Mouse (Mus musculus): Measurements from ENCODE around the gene Specc1l. TPM values are rescaled to one million over a fixed set of nuclear protein-coding genes. Genes with fewer than 3 reads are reported as not detected.

Specc1l gene
- polyA plus RNA-seq (2015; fragmentation: Nextera tagmentation; extraction: Ambion mirVana) = 45.2 and 47.3 TPM in 2 replicates

DNA sequence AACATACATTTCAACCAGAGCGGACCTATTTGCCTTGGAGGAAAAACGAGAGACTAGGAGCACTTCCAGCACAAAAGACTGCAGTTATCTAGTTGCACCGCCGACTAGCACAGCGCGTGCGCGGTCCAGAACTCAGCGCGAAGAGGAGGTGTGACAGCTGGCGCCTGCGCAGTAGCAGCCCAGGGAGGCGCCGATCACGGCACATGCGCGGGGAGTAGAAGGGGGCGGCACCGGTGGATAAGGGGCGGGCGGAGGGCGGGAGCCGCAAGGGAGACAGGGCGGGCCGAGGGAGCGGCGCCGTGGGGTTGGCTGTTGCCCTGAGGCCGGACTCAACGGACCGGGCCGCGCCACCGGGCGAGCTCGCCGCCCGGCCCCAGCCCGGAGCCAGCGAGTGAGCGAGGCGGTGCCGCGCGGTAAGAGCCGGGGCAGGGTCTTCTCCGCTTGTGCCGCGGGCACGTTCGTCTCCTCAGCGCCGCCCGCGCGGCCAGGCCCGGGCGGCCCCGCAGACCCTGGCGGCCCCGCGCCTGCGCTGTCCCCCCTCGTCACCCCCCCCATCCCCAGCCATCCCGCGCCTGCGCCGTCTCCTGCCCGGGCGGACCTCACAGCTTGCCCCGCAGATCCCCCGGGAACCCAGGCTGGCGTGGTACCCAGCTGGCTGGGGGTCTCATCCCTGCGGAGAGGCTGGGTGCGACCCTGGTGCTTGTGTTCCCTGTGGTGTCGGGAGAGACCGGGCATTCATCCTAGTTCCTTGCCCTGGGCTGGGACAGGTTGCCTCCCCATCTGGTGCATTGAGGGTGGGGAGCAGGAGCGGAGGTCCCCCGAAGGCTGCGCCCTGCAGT, at the start of gene Specc1l:
TSS of gene Specc1l (plus strand) at position 267 of the 839 bp plus-strand sequence.
- H3K4me2 ChIP-seq = peak within 1 kb of the TSS; percentile 72
- peaks cover 8% of the 10 kb centered on the region for H3K4me1 ChIP-seq
- ATAC-seq (ENCODE audit: borderline replicate concordance, extremely low read depth, low FRiP score, low TSS enrichment) = peak; percentile 100
- H3K36me3 ChIP-seq = no peaks in the 10 kb centered on the region
- H3K27me3 ChIP-seq = no peaks in the 10 kb centered on the region
- WGBS = under 1% methylated on average over 68 of the region's 80 CpGs
- H3K27ac ChIP-seq = peak within 1 kb of the TSS; percentile 99
- peak within 1 kb of the TSS; percentile 94 for H3K9ac ChIP-seq
- peak within 1 kb of the TSS; percentile 93 for H3K4me3 ChIP-seq
- no peaks in the 10 kb centered on the region for H3K9me3 ChIP-seq

DNA sequence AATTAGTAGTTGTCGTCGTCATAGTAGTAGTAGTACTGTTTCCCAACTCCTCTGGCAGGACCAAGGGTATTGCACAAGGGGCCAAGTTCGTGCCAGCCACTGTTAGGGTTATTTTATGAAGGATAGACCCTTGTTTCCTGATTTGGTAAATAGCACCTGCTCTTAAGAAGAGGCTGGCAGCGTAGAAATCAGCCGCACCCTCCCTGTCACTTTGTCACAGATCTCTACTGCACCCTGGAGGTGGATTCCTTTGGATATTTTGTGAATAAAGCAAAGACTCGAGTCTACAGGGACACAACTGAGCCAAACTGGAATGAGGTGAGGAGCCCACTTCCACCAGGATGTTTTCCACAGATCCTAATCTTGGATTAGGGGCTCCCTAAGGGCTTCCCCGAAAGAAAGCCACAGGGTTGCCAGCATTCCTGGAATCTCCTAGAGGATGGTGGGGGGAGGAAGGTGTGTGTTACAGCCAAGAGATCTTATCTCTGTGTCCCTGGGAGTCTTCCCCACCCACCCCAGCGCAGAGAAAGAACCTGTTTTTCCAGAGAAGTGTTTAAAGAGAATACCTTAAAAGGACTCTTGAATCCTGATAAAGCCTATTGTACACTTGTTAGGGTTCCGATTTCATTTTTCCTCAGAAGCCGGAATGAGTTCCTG, 45.9 kb upstream of the Specc1l start:
- Histone ChIP-seq H3K9me3 (no peaks in the 10 kb centered on the region), H3K27me3 (no peaks in the 10 kb centered on the region), H3K4me3 (no peak overlapping the region), H3K27ac (no peak overlapping the region), H3K4me2 (no peak overlapping the region), H3K4me1 (0 out of 2 replicates have a peak, but pooled peaks cover 3% of the 10 kb centered on the region), H3K9ac (no peak overlapping the region), H3K36me3 (peaks cover 64% of the 10 kb centered on the region)
- ATAC-seq (ENCODE audit: borderline replicate concordance, extremely low read depth, low FRiP score, low TSS enrichment) = no peak
- WGBS = 60% methylated on average over 10 of the region's 10 CpGs

DNA sequence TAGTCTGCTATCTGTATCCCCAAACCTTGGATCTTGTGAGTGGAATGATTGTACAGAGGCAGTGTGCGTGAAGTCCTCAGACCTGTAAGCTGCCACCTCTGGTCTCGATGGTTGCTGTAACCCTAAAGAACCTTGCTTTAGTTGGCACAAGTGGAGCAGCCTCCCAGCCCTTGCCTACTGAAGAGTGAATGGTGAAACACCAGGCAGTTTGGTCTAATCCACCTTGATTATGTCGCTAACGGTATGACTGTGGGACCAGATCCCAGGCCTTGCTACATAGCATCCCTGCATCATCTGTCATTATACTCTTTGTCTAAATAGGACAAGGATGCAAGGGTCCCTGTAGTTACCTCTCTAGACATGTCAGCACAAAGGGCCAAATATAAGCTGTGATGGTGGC, 45.3 kb upstream of the Specc1l start:
- Histone ChIP-seq H3K9ac (no peak overlapping the region), H3K4me2 (no peak overlapping the region), H3K36me3 (peaks cover 65% of the 10 kb centered on the region), H3K4me1 (0 out of 2 replicates have a peak, but pooled peaks cover 3% of the 10 kb centered on the region), H3K27ac (no peak overlapping the region), H3K27me3 (no peaks in the 10 kb centered on the region), H3K9me3 (no peaks in the 10 kb centered on the region), H3K4me3 (no peak overlapping the region)
- 89% methylated on average over 4 of the region's 4 CpGs for WGBS
- no peak for ATAC-seq (ENCODE audit: borderline replicate concordance, extremely low read depth, low FRiP score, low TSS enrichment)

DNA sequence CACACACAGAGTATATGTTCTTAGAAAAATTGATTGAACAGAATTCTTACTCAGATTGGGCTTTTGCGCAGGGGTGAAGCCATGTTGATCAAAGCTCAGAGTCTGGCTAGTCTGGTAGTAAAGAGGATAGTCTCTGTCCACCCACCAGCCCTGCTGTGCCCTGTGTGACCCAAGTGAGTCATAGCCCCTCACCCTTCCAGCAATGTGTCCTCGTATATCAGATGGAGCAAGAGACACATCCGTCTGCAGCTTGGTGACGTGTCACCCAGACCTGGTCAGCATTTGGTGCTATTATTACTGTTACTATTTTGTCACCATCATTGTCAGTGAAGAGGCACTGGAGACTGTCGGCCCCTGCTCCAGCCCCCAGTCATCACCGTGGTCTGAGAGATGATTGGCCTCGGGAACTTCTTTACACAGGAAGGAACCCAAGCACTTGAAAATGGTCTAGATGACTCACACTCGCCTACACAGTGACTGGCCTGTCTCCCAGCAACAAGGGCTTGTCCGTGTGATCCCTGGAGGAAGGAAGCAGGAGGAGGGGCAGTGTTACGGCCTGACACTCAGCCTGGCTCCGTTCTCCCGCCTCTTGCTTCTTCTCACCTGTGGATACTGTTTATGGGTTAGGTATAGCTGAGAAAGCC, 41.5 kb upstream of the Specc1l start:
- Histone ChIP-seq H3K9ac (no peak overlapping the region), H3K4me3 (no peak overlapping the region), H3K9me3 (no peaks in the 10 kb centered on the region), H3K4me2 (no peak overlapping the region), H3K36me3 (peaks cover 33% of the 10 kb centered on the region), H3K27me3 (no peaks in the 10 kb centered on the region), H3K27ac (0 out of 2 replicates have a peak overlapping the region, but pooled peaks have one; percentile 16), H3K4me1 (peaks cover 22% of the 10 kb centered on the region)
- WGBS = 46% methylated on average over 12 of the region's 12 CpGs
- peak; percentile 77; the same call in 1 of the 2 replicates for ATAC-seq (ENCODE audit: borderline replicate concordance, extremely low read depth, low FRiP score, low TSS enrichment)

DNA sequence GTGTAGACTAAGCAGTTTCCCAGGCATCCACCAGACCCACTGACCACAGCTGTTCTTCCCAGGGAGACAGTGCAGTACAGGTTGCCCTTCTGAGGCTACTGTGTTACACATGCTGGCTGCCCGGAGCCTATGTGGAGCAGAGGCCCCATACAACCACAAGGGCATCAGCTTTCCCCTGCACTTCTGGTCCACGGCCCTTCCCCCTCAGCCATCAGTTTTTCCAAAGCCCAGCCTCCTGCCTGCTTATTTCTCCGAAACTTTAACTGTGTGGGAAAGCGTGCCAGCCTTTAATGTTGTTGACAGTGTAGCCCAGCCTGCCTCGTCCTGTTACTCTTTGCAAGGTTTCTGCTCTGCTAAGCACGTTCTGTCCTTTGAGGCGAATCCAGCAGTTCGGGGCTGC, 38.8 kb upstream of the Specc1l start:
- Histone ChIP-seq H3K9me3 (no peaks in the 10 kb centered on the region), H3K36me3 (peaks cover 32% of the 10 kb centered on the region), H3K4me2 (no peak overlapping the region), H3K27me3 (no peaks in the 10 kb centered on the region), H3K27ac (peak overlapping the region; percentile 58), H3K4me1 (peaks cover 27% of the 10 kb centered on the region), H3K4me3 (no peak overlapping the region), H3K9ac (no peak overlapping the region)
- WGBS = 50% methylated on average over 8 of the region's 8 CpGs
- no peak for ATAC-seq (ENCODE audit: borderline replicate concordance, extremely low read depth, low FRiP score, low TSS enrichment)

DNA sequence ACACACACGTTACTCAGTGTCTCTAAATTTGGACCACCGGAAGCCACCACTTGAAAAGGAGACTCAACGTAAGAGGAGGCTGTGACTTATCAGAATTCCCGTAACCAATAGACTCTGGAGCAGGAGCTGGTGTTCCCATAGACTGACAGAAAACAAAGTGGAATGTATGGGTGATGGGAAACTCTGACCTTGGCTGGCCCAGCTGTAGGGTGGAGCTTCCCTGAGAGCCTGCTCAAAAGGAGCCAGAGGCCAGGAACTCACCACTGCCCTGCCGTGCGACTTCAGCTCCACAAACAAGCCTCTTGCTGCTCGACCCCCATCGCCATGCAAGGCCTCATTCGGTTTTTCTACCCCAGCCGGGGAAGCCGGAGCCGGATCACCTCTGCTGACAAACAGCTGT, 38.2 kb upstream of the Specc1l start:
- peak overlapping the region; percentile 58 for H3K27ac ChIP-seq
- no peak overlapping the region for H3K9ac ChIP-seq
- H3K4me3 ChIP-seq = no peak overlapping the region
- peaks cover 32% of the 10 kb centered on the region for H3K36me3 ChIP-seq
- ATAC-seq (ENCODE audit: borderline replicate concordance, extremely low read depth, low FRiP score, low TSS enrichment) = 0 out of 2 replicates have a peak, but pooled peaks have one; percentile 16
- no peaks in the 10 kb centered on the region for H3K27me3 ChIP-seq
- 44% methylated on average over 12 of the region's 12 CpGs for WGBS
- H3K4me2 ChIP-seq = 0 out of 2 replicates have a peak overlapping the region, but pooled peaks have one; percentile 2
- no peaks in the 10 kb centered on the region for H3K9me3 ChIP-seq
- H3K4me1 ChIP-seq = peaks cover 27% of the 10 kb centered on the region

DNA sequence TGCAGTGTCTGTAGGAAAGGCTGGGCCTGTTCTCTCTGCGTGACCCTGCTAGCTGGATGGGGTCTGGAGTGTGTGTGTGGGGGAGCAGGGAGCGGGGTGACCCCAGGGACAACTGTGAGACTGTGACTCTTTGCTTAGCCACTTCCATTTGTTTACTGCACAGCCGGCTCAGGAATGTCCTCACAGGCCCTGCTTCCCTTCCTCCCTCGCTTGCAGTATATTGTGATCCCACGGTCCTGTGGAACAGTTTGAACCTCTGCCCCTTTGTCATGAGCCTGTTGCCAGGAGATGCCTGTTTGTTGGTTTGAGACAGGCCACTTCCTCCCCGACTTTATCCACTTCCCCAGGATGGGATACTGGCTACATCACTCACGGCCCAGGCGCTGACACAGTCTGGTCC, 35.4 kb upstream of the Specc1l start:
- Histone ChIP-seq H3K4me3 (no peak overlapping the region), H3K27ac (peak overlapping the region; percentile 75), H3K4me1 (peaks cover 24% of the 10 kb centered on the region), H3K9me3 (no peaks in the 10 kb centered on the region), H3K27me3 (no peaks in the 10 kb centered on the region), H3K36me3 (peaks cover 46% of the 10 kb centered on the region), H3K4me2 (no peak overlapping the region), H3K9ac (no peak overlapping the region)
- peak; percentile 68 for ATAC-seq (ENCODE audit: borderline replicate concordance, extremely low read depth, low FRiP score, low TSS enrichment)
- 38% methylated on average over 8 of the region's 8 CpGs for WGBS

DNA sequence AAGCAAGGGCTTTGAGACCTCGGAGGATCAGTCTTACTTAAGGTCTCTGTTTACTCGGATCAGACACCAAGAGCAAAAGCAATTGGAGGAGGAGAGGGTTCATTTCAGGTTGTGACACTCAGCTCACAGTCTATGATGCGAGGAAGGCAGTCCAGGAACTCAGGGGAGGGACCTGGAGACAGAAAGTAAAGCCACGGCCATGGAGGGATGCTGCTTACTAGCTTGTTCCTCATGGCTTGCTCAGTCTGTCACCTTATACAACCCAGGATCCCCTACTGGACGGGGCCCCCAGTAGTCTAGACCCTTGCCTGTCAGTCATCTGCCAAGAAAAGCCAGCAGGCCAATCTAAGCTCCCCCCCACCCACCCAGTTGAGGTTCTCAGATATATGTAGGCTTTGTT, 33.0 kb upstream of the Specc1l start:
- WGBS = 88% methylated on average over 5 of the region's 5 CpGs
- peaks cover 50% of the 10 kb centered on the region for H3K36me3 ChIP-seq
- H3K9ac ChIP-seq = no peak overlapping the region

DNA sequence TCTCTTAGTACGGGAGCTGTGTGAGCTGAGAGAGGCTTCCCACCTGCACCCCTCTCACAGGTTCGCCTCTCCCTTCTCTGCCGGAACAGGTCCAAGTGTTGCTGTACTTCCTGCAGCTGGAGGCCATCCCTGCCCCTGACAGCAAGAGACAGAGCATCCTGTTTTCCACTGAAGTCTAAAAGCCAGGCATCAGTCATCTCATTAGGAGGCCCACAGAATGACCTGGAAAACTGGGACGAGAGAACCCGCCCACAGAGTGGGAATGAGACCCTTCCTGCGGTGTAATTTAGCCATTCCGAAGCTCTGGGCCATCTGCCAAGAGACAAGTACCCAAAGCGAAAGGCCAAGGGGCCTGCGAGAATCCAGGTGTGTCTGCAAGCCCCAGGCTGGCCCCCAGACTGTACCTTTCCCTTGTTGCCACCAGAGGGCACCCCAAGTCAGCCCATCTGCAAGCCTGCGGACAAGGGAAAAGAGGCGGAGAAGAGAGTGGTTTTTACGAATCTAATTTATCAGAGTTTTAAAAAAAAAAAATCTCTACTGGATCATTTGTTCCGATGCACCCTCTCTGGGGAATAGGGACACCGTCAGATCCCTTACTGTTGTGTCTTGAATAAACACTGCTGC, 29.6 kb upstream of the Specc1l start:
- peak; percentile 31; the same call in 1 of the 2 replicates for ATAC-seq (ENCODE audit: borderline replicate concordance, extremely low read depth, low FRiP score, low TSS enrichment)
- no peaks in the 10 kb centered on the region for H3K9me3 ChIP-seq
- H3K27ac ChIP-seq = no peak overlapping the region
- H3K4me3 ChIP-seq = no peak overlapping the region
- no peak overlapping the region for H3K9ac ChIP-seq
- no peaks in the 10 kb centered on the region for H3K27me3 ChIP-seq
- peaks cover 50% of the 10 kb centered on the region for H3K36me3 ChIP-seq
- 16% methylated on average over 14 of the region's 14 CpGs for WGBS
- H3K4me1 ChIP-seq = peaks cover 25% of the 10 kb centered on the region
- H3K4me2 ChIP-seq = no peak overlapping the region

More for the DNA sequence above, 33.0 kb upstream of the Specc1l start:
- no peak overlapping the region for H3K4me3 ChIP-seq
- no peaks in the 10 kb centered on the region for H3K27me3 ChIP-seq
- H3K4me2 ChIP-seq = no peak overlapping the region
- no peak overlapping the region for H3K27ac ChIP-seq
- H3K4me1 ChIP-seq = peaks cover 15% of the 10 kb centered on the region
- ATAC-seq (ENCODE audit: borderline replicate concordance, extremely low read depth, low FRiP score, low TSS enrichment) = no peak
- H3K9me3 ChIP-seq = no peaks in the 10 kb centered on the region

DNA sequence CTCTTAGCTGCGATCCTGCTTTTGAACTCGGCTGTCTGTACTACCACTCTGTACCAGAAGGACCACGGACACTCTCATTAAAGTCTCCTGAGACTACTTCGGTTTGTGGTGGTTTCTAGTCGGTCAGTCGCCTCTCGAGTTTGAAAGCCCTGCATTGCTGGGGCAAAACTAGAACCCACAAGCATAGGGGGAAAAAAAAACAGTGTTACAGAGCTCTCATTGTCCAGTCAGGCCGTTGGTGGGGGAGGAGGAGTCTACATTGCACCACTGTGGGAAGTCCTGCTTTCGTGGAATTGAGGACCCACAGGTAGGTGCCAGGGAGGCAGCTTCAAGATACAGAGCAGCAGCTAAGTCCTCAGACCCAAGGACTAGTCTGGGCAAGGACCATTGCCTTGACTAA, 27.0 kb upstream of the Specc1l start:
- no peaks in the 10 kb centered on the region for H3K9me3 ChIP-seq
- no peak overlapping the region for H3K9ac ChIP-seq
- no peak for ATAC-seq (ENCODE audit: borderline replicate concordance, extremely low read depth, low FRiP score, low TSS enrichment)
- H3K4me3 ChIP-seq = no peak overlapping the region
- H3K4me1 ChIP-seq = peaks cover 39% of the 10 kb centered on the region
- H3K27ac ChIP-seq = no peak overlapping the region
- WGBS = 84% methylated on average over 9 of the region's 9 CpGs
- H3K4me2 ChIP-seq = no peak overlapping the region
- H3K27me3 ChIP-seq = no peaks in the 10 kb centered on the region
- H3K36me3 ChIP-seq = peaks cover 24% of the 10 kb centered on the region

DNA sequence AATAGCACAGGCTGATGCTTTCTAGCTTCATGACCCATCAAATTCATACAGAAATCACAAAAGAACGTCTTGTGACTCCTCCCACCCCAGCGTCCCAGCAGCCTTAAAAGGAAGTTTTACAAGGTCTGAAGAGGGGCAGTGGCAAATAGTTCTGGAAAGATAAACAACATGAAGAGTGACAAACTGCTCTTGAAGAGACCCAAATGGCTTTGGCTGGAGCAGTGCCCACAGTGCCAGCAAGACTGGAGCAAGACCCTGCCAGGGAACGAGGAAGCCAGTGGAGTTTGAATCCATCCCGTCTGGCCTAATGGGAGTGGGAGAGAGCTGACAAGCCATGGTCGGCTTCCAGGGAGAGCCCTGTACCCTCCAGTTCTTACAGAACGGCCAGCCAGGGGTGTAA, 25.3 kb upstream of the Specc1l start:
- Histone ChIP-seq H3K27ac (peak overlapping the region; percentile 84), H3K36me3 (peaks cover 9% of the 10 kb centered on the region; the same call in 1 of the 2 replicates), H3K27me3 (no peaks in the 10 kb centered on the region), H3K4me1 (peaks cover 39% of the 10 kb centered on the region), H3K9me3 (no peaks in the 10 kb centered on the region), H3K4me2 (peak overlapping the region; percentile 5; the same call in 1 of the 2 replicates), H3K4me3 (no peak overlapping the region), H3K9ac (no peak overlapping the region)
- 14% methylated on average over 6 of the region's 6 CpGs for WGBS
- peak; percentile 60; the same call in 1 of the 2 replicates for ATAC-seq (ENCODE audit: borderline replicate concordance, extremely low read depth, low FRiP score, low TSS enrichment)
